Mouse (Mus musculus) B cell, adult 2 months (primary cell): ENCODE data around the gene Rps15.
"Not testable (repeated sequence)": the region's sequence is repeated elsewhere in the genome, so short reads cannot be mapped to it uniquely, and the experiment has no call there.

Source experiments
- DNase-seq, 2 experiments: peaks; one replicate each; pipeline ENCODE4 v3.0.0; 2022

The Rps15 gene

GRCm38 (mm10) chr10:80292251-80293146 lies at the start of gene Rps15:
Gene Rps15, plus strand, starts transcription at chr10:80292453.
- DNase-seq, result peak; percentile 95 to 96

- DNase-seq, result no peak
Observed at GRCm38 (mm10) chr10:80242607-80243006, 49.6 kb upstream of the Rps15 start.

DNA sequence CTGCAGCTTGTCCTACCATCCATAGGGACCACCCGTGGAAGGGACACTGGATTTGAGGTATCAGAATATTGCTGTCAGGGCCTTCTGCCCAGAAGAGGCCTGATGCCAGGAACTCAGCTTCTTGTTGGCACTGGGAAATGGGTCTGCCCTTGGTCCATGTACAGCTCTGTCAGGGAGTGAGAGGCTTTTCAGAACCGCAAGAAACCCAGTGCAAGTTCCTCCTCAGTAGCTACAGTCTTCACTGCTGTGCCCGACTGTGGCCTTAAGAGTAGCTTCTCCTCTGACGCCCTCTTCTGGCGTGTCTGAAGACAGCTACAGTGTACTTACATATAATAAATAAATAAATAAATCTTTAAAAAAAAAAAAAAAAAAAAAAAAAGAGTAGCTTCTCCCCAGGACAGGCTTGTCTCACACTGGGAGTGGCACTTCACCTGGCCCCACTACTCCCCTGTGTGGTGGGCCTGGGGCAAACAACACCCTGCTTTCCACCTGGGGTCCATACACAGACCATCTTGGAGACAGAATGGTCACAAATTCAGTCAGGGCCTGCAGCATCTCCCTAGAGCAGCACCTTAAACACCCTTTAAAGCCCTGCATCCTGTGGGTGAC lies 47.4 kb upstream of the Rps15 start:
- DNase-seq, result peak; percentile 45 to 53

- peak; percentile 78 to 81 for DNase-seq
Observed at GRCm38 (mm10) chr10:80245600-80245999, 46.7 kb upstream of the Rps15 start.

GRCm38 (mm10) chr10:80247849-80248248 lies 44.4 kb upstream of the Rps15 start:
- DNase-seq, result no peak

GRCm38 (mm10) chr10:80248437-80248836 lies 43.8 kb upstream of the Rps15 start:
- DNase-seq, result not testable (repeated sequence)

DNA sequence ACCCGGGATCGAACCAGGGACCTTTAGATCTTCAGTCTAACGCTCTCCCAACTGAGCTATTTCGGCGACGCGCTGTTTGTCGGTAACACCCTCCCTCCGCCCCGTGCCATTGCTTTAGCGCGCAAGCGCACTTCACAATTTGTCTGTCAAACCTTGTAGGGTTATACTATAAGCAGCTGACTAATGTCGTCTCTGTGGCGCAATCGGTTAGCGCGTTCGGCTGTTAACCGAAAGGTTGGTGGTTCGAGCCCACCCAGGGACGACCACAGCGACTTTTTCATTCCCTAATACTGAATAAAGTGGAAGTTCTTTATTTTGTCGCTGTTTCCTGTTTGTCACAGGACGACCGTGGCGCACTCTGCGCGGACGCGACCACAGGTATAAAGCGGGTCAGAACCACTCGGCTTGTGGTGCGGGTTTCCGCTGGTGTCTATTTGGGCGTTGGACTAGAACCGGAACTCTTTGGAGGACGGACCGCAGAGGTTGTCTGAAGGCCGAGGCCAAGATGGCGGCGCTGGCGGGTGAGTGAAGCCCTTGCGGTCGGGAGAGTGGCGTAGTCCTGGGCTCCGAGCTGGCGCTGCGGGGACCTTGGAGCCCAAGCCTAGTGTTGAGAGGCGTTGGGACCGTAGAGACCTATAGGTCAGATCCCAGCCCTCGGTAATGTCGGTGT lies 43.1 kb upstream of the Rps15 start, which contains the start of gene Ndufs7:
TSS of gene Ndufs7 (plus strand) at position 151 of the 670 bp plus-strand sequence.
- DNase-seq, result peak; percentile 96 to 97

GRCm38 (mm10) chr10:80250059-80250458 lies 42.2 kb upstream of the Rps15 start:
- DNase-seq, result no peak

GRCm38 (mm10) chr10:80250573-80250972 lies 41.7 kb upstream of the Rps15 start:
- DNase-seq, result no peak

GRCm38 (mm10) chr10:80252011-80252410 lies 40.2 kb upstream of the Rps15 start:
- no peak for DNase-seq

- no peak for DNase-seq
Observed at GRCm38 (mm10) chr10:80252493-80253274, 39.6 kb upstream of the Rps15 start.

DNA sequence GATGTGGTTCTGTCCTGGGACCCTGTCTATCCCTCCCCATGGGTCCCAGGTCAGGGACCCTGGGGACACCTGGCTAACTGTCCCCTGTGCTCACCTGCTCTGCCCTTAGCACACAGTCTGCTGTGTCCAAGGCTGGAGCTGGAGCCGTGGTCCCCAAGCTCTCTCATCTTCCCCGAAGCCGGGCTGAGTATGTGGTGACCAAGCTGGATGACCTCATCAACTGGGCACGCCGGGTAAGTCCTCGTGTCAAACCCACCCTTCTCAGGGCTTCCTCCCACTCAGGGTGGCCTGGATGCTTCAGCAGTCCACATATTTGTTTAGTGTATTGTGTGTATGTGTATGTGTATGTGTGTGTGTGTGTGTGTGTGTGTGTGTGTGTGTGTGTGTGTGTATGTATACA lies 38.7 kb upstream of the Rps15 start:
- no peak for DNase-seq

- DNase-seq, result no peak
Observed at GRCm38 (mm10) chr10:80254331-80255297, 37.6 kb upstream of the Rps15 start.

GRCm38 (mm10) chr10:80255881-80256535 lies 36.2 kb upstream of the Rps15 start:
- DNase-seq, result no peak

GRCm38 (mm10) chr10:80257936-80258335 lies 34.3 kb upstream of the Rps15 start:
- no peak for DNase-seq

GRCm38 (mm10) chr10:80258752-80259462 lies 33.3 kb upstream of the Rps15 start:
- no peak for DNase-seq

- no peak for DNase-seq
Observed at GRCm38 (mm10) chr10:80259463-80259805, 32.8 kb upstream of the Rps15 start.

GRCm38 (mm10) chr10:80259861-80260641 lies 32.2 kb upstream of the Rps15 start:
- no peak for DNase-seq
